Mouse (Mus musculus): ENCODE data around the gene Evl.
"Not testable (repeated sequence)": the region's sequence is repeated elsewhere in the genome, so short reads cannot be mapped to it uniquely, and the experiment has no call there.

The Evl gene

GRCm38 (mm10) chr12:108554120-108554841 lies at the start of gene Evl:
Gene Evl, plus strand, starts transcription at chr12:108554720.
- DNase-seq (ENCODE audit: low spot score), result peak; percentile 55

GRCm38 (mm10) chr12:108505846-108506245 lies 48.7 kb upstream of the Evl start:
- no peak for DNase-seq (ENCODE audit: low spot score)

GRCm38 (mm10) chr12:108507046-108507445 lies 47.5 kb upstream of the Evl start:
- DNase-seq (ENCODE audit: low spot score), result not testable (repeated sequence)

GRCm38 (mm10) chr12:108510571-108510970 lies 43.9 kb upstream of the Evl start:
- no peak for DNase-seq (ENCODE audit: low spot score)

- no peak for DNase-seq (ENCODE audit: low spot score)
Measured at GRCm38 (mm10) chr12:108511009-108511408, 43.5 kb upstream of the Evl start.

- DNase-seq (ENCODE audit: low spot score), result no peak
Measured at GRCm38 (mm10) chr12:108515464-108515863, 39.1 kb upstream of the Evl start.

- no peak for DNase-seq (ENCODE audit: low spot score)
Measured at GRCm38 (mm10) chr12:108519374-108519773, 35.1 kb upstream of the Evl start.

- peak; percentile 20 for DNase-seq (ENCODE audit: low spot score)
Measured at GRCm38 (mm10) chr12:108529214-108529613, 25.3 kb upstream of the Evl start.

- no peak for DNase-seq (ENCODE audit: low spot score)
Measured at GRCm38 (mm10) chr12:108534484-108534883, 20.0 kb upstream of the Evl start.

GRCm38 (mm10) chr12:108536461-108536860 lies 18.1 kb upstream of the Evl start:
- DNase-seq (ENCODE audit: low spot score), result no peak

- peak; percentile 33 for DNase-seq (ENCODE audit: low spot score)
Measured at GRCm38 (mm10) chr12:108541088-108541487, 13.4 kb upstream of the Evl start.

- no peak for DNase-seq (ENCODE audit: low spot score)
Measured at GRCm38 (mm10) chr12:108546508-108547153, 7.9 kb upstream of the Evl start.

- DNase-seq (ENCODE audit: low spot score), result no peak
Measured at GRCm38 (mm10) chr12:108547251-108547875, 7.2 kb upstream of the Evl start.

- DNase-seq (ENCODE audit: low spot score), result no peak
Measured at GRCm38 (mm10) chr12:108551731-108552130, 2.8 kb upstream of the Evl start.

- DNase-seq (ENCODE audit: low spot score), result no peak
Measured at GRCm38 (mm10) chr12:108553079-108553478, 1.4 kb upstream of the Evl start.

- peak; percentile 24 for DNase-seq (ENCODE audit: low spot score)
Measured at GRCm38 (mm10) chr12:108554861-108555556, 489 bp downstream of the Evl start.

- DNase-seq (ENCODE audit: low spot score), result no peak
Measured at GRCm38 (mm10) chr12:108558194-108558593, 3.7 kb downstream of the Evl start.

- DNase-seq (ENCODE audit: low spot score), result peak; percentile 40
Measured at GRCm38 (mm10) chr12:108563238-108563637, 8.7 kb downstream of the Evl start.

GRCm38 (mm10) chr12:108564910-108565506 lies 10.5 kb downstream of the Evl start:
- DNase-seq (ENCODE audit: low spot score), result no peak

GRCm38 (mm10) chr12:108579156-108579871 lies 24.8 kb downstream of the Evl start:
- no peak for DNase-seq (ENCODE audit: low spot score)

GRCm38 (mm10) chr12:108583775-108584174 lies 29.3 kb downstream of the Evl start:
- no peak for DNase-seq (ENCODE audit: low spot score)

Measured in T-cell, adult 2 months (primary cell).